Mouse (Mus musculus): Measurements from ENCODE around the gene Gnas. TPM values are rescaled to one million over a fixed set of nuclear protein-coding genes. Genes with fewer than 3 reads are reported as not detected.

Gene Gnas
- polyA plus RNA-seq, 1 experiment, result 1,078 TPM

GRCm38 (mm10) chr2:174294457-174294856, 10.3 kb downstream of the Gnas start:
- Histone ChIP-seq H3K4me3 (ENCODE audit: insufficient read depth, poor library complexity, severe bottlenecking) (peak overlapping the region; percentile 61), H3K79me2 (ENCODE audit: control insufficient read depth, insufficient read depth) (peaks cover 57% of the 10 kb centered on the region), H3K79me3 (ENCODE audit: low read depth) (peaks cover 50% of the 10 kb centered on the region), H3K36me3 (ENCODE audit: control insufficient read depth, insufficient read depth) (no peaks in the 10 kb centered on the region), H3K27me3 (ENCODE audit: control insufficient read depth, insufficient read depth, insufficient read length) (peaks cover 9% of the 10 kb centered on the region), H3ac (ENCODE audit: control insufficient read depth, insufficient read length, low read depth) (peak overlapping the region; percentile 54)
- TF ChIP-seq MYOD1 (IDR thresholded peaks at IDR 0.05; ENCODE audit: control insufficient read depth, insufficient read length, low read depth), result no peak
- no peak for TF ChIP-seq CTCF (IDR thresholded peaks at IDR 0.05; ENCODE audit: control insufficient read depth, insufficient read depth, insufficient read length)
- TF ChIP-seq MYOG (IDR thresholded peaks at IDR 0.05; ENCODE audit: control insufficient read depth, extremely low read depth, insufficient read length), result no peak

- H3K27me3 ChIP-seq (ENCODE audit: control insufficient read depth, insufficient read depth, insufficient read length), result peaks cover 15% of the 10 kb centered on the region
- no peaks in the 10 kb centered on the region for H3K36me3 ChIP-seq (ENCODE audit: control insufficient read depth, insufficient read depth)
- H3K79me3 ChIP-seq (ENCODE audit: low read depth), result peaks cover 43% of the 10 kb centered on the region
- TF ChIP-seq MAX (IDR thresholded peaks at IDR 0.05) (no peak), MYOG (IDR thresholded peaks at IDR 0.05; ENCODE audit: control insufficient read depth, extremely low read depth, insufficient read length) (no peak), MYOD1 (IDR thresholded peaks at IDR 0.05; ENCODE audit: control insufficient read depth, insufficient read length, low read depth) (no peak), CEBPB (IDR thresholded peaks at IDR 0.05; ENCODE audit: low read depth) (no peak), USF1 (IDR thresholded peaks at IDR 0.05; ENCODE audit: low read depth) (no peak), CTCF (IDR thresholded peaks at IDR 0.05; ENCODE audit: control insufficient read depth, insufficient read depth, insufficient read length) (no peak), FOSL1 (IDR thresholded peaks at IDR 0.05; ENCODE audit: insufficient read depth, low read length, poor library complexity, severe bottlenecking) (no peak)
- H3K4me3 ChIP-seq (ENCODE audit: insufficient read depth, poor library complexity, severe bottlenecking), result peak overlapping the region; percentile 61
- peaks cover 48% of the 10 kb centered on the region for H3K79me2 ChIP-seq (ENCODE audit: control insufficient read depth, insufficient read depth)
- H3ac ChIP-seq (ENCODE audit: control insufficient read depth, insufficient read length, low read depth), result peak overlapping the region; percentile 91
Measured at GRCm38 (mm10) chr2:174295175-174295899, 11.2 kb downstream of the Gnas start.

GRCm38 (mm10) chr2:174295900-174296465, 11.9 kb downstream of the Gnas start:
- H3K79me2 ChIP-seq (ENCODE audit: control insufficient read depth, insufficient read depth), result peaks cover 42% of the 10 kb centered on the region
- H3K36me3 ChIP-seq (ENCODE audit: control insufficient read depth, insufficient read depth), result no peaks in the 10 kb centered on the region

GRCm38 (mm10) chr2:174297086-174297571, 13.0 kb downstream of the Gnas start:
- H3K4me3 ChIP-seq (ENCODE audit: insufficient read depth, poor library complexity, severe bottlenecking), result no peak overlapping the region
- TF ChIP-seq CTCF (IDR thresholded peaks at IDR 0.05; ENCODE audit: control insufficient read depth, insufficient read depth, insufficient read length) (no peak), MAX (IDR thresholded peaks at IDR 0.05) (no peak), USF1 (IDR thresholded peaks at IDR 0.05; ENCODE audit: low read depth) (peak; percentile 65)
- H3K79me3 ChIP-seq (ENCODE audit: low read depth), result peaks cover 27% of the 10 kb centered on the region
- H3ac ChIP-seq (ENCODE audit: control insufficient read depth, insufficient read length, low read depth), result no peak overlapping the region
- peaks cover 30% of the 10 kb centered on the region for H3K79me2 ChIP-seq (ENCODE audit: control insufficient read depth, insufficient read depth)
- peaks cover 15% of the 10 kb centered on the region for H3K27me3 ChIP-seq (ENCODE audit: control insufficient read depth, insufficient read depth, insufficient read length)
- H3K36me3 ChIP-seq (ENCODE audit: control insufficient read depth, insufficient read depth), result no peaks in the 10 kb centered on the region

More at GRCm38 (mm10) chr2:174295900-174296465, 11.9 kb downstream of the Gnas start:
- peaks cover 36% of the 10 kb centered on the region for H3K79me3 ChIP-seq (ENCODE audit: low read depth)
- TF ChIP-seq USF1 (IDR thresholded peaks at IDR 0.05; ENCODE audit: low read depth) (no peak), FOSL1 (IDR thresholded peaks at IDR 0.05; ENCODE audit: insufficient read depth, low read length, poor library complexity, severe bottlenecking) (no peak), MYOG (IDR thresholded peaks at IDR 0.05; ENCODE audit: control insufficient read depth, extremely low read depth, insufficient read length) (no peak), MAX (IDR thresholded peaks at IDR 0.05) (no peak), MYOD1 (IDR thresholded peaks at IDR 0.05; ENCODE audit: control insufficient read depth, insufficient read length, low read depth) (no peak), CEBPB (IDR thresholded peaks at IDR 0.05; ENCODE audit: low read depth) (no peak), CTCF (IDR thresholded peaks at IDR 0.05; ENCODE audit: control insufficient read depth, insufficient read depth, insufficient read length) (no peak)
- peaks cover 15% of the 10 kb centered on the region for H3K27me3 ChIP-seq (ENCODE audit: control insufficient read depth, insufficient read depth, insufficient read length)
- H3ac ChIP-seq (ENCODE audit: control insufficient read depth, insufficient read length, low read depth), result peak overlapping the region; percentile 30
- H3K4me3 ChIP-seq (ENCODE audit: insufficient read depth, poor library complexity, severe bottlenecking), result peak overlapping the region; percentile 14

- H3K79me3 ChIP-seq (ENCODE audit: low read depth), result peaks cover 21% of the 10 kb centered on the region
- H3ac ChIP-seq (ENCODE audit: control insufficient read depth, insufficient read length, low read depth), result no peak overlapping the region
- no peak for TF ChIP-seq CTCF (IDR thresholded peaks at IDR 0.05; ENCODE audit: control insufficient read depth, insufficient read depth, insufficient read length)
- TF ChIP-seq MYOD1 (IDR thresholded peaks at IDR 0.05; ENCODE audit: control insufficient read depth, insufficient read length, low read depth), result no peak
- no peak for TF ChIP-seq MAX (IDR thresholded peaks at IDR 0.05)
- no peak for TF ChIP-seq CEBPB (IDR thresholded peaks at IDR 0.05; ENCODE audit: low read depth)
- no peak for TF ChIP-seq FOSL1 (IDR thresholded peaks at IDR 0.05; ENCODE audit: insufficient read depth, low read length, poor library complexity, severe bottlenecking)
- H3K36me3 ChIP-seq (ENCODE audit: control insufficient read depth, insufficient read depth), result no peaks in the 10 kb centered on the region
- H3K27me3 ChIP-seq (ENCODE audit: control insufficient read depth, insufficient read depth, insufficient read length), result peaks cover 15% of the 10 kb centered on the region
- H3K4me3 ChIP-seq (ENCODE audit: insufficient read depth, poor library complexity, severe bottlenecking), result no peak overlapping the region
- peaks cover 23% of the 10 kb centered on the region for H3K79me2 ChIP-seq (ENCODE audit: control insufficient read depth, insufficient read depth)
Measured at GRCm38 (mm10) chr2:174297851-174298250, 13.7 kb downstream of the Gnas start.
